Mouse (Mus musculus) heart, embryonic 16.5 days (tissue): Measurements from ENCODE around the gene Akap13. TPM values are rescaled to one million over a fixed set of nuclear protein-coding genes. Genes with fewer than 3 reads are reported as not detected.

Source experiments
- ATAC-seq: fragments of 200-750 bp; cut with Nextera tagmentation; replicated peaks from 2 replicates; pipeline ENCODE4 v1.8.0; 2017; ENCODE audit warnings: moderate number of reproducible peaks; ENCODE audit not compliant: insufficient read depth, low FRiP score; ENCODE audit errors: extremely low read depth
- H3K27ac ChIP-seq: fragments of 300-500 bp; sonication (generic); 2 replicates; pipeline ENCODE4 v1.5.1; 2014; ENCODE audit warnings: mild to moderate bottlenecking, low read length, control low read depth, moderate library complexity
- H3K27me3 ChIP-seq: fragments of 300-500 bp; sonication (generic); 2 replicates; pipeline ENCODE4 v1.6.1; 2014; ENCODE audit warnings: low read length, mixed read lengths; ENCODE audit not compliant: control insufficient read depth, insufficient read depth
- H3K36me3 ChIP-seq: fragments of 300-500 bp; sonication (generic); 2 replicates; pipeline ENCODE4 v1.6.1; 2014; ENCODE audit not compliant: control insufficient read depth, insufficient read depth
- H3K4me1 ChIP-seq: fragments of 300-500 bp; sonication (generic); 2 replicates; pipeline ENCODE4 v1.6.1; 2014; ENCODE audit warnings: low read length, mixed read lengths; ENCODE audit not compliant: control insufficient read depth, insufficient read depth
- H3K4me2 ChIP-seq: fragments of 300-500 bp; sonication (generic); 2 replicates; pipeline ENCODE4 v1.6.1; 2014; ENCODE audit warnings: low read depth, mild to moderate bottlenecking, control low read depth, low read length
- H3K4me3 ChIP-seq: fragments of 300-500 bp; sonication (generic); 2 replicates; pipeline ENCODE4 v1.5.1; 2014; ENCODE audit warnings: mild to moderate bottlenecking, control low read depth, low read length
- H3K9ac ChIP-seq: fragments of 300-500 bp; sonication (generic); 2 replicates; pipeline ENCODE4 v1.6.1; 2014; ENCODE audit warnings: low read length, control low read depth
- H3K9me3 ChIP-seq: fragments of 300-500 bp; sonication (generic); replicated peaks from 2 replicates; pipeline ENCODE4 v1.6.1; 2016; ENCODE audit warnings: low read length; ENCODE audit not compliant: control insufficient read depth
- WGBS: fragments of 180-500 bp; shearing (Covaris S2); extraction: QIAGEN DNeasy Blood & Tissue Kit; methylation state at CpG from one replicate; pipeline ENCODE4 v1.1.7; 2014; 5-methylcytosine and 5-hydroxymethylcytosine counted together
- polyA plus RNA-seq: library from polyadenylated mRNA; unstranded; fragments of >200 nt; fragmentation: Nextera tagmentation; extraction: Ambion mirVana; gene quantifications from 2 replicates; pipeline ENCODE4 v1.2.1, GENCODE M21; 2015

Gene Akap13
- polyA plus RNA-seq, 1 experiment from 2014 or later = 47.3 TPM

DNA sequence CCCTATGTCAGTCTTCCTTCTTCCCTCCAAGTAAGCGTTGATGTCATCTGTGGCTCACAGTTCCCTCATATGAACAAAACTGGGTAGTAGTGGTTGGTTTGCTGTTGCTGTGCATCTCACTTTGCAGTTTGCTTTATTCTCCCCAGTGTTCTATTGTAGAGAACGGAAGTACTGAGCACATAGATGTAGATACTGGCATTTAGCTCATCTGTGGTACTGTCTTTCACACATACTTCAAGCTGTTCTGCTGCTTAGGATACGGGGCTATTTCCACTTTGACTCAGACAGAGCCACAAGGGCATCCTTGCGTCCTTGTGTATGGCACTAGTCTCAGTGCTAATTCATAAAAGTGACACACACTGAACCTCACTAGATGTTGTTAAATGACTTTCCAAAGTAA, 259.7 kb downstream of the Akap13 start:
- H3K9me3 ChIP-seq = no peaks in the 10 kb centered on the region
- H3K9ac ChIP-seq = no peak overlapping the region
- no peak for ATAC-seq
- 83% methylated on average over 4 of the region's 4 CpGs for WGBS
- H3K4me2 ChIP-seq = no peak overlapping the region
- H3K27ac ChIP-seq = peak overlapping the region; percentile 92
- no peak overlapping the region for H3K4me3 ChIP-seq
- H3K27me3 ChIP-seq = no peaks in the 10 kb centered on the region
- peaks cover 23% of the 10 kb centered on the region for H3K4me1 ChIP-seq
- peaks cover 12% of the 10 kb centered on the region for H3K36me3 ChIP-seq

GRCm38 (mm10) chr7:75715939-75716338, 260.6 kb downstream of the Akap13 start:
- peak; percentile 71 for ATAC-seq
- H3K4me1 ChIP-seq = peaks cover 23% of the 10 kb centered on the region

DNA sequence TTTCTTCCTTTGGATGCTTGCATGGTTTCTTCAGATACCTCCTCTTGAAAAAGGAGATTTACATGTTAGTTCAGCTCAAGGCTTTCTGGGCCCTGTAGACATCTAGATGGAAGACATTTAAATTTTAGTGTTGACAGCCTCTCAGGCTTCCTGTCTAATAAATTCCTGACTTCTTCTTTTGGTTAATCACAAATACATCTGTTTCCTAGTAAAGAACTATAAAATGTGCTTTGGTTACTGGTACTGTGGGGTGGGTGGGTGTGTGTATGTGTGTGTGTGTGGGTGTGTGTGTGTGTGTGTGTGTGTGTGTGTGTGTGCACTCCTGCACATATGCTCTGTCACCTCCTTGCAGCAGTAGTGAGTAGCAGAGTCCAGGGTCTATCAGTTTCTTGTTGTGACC, 262.0 kb downstream of the Akap13 start:
- Histone ChIP-seq H3K27me3 (no peaks in the 10 kb centered on the region), H3K4me2 (no peak overlapping the region), H3K9ac (no peak overlapping the region), H3K27ac (no peak overlapping the region), H3K4me1 (peaks cover 23% of the 10 kb centered on the region), H3K4me3 (no peak overlapping the region), H3K36me3 (peaks cover 23% of the 10 kb centered on the region), H3K9me3 (no peaks in the 10 kb centered on the region)
- ATAC-seq = no peak

More at GRCm38 (mm10) chr7:75715939-75716338, 260.6 kb downstream of the Akap13 start:
- no peaks in the 10 kb centered on the region for H3K27me3 ChIP-seq
- H3K4me3 ChIP-seq = no peak overlapping the region
- H3K4me2 ChIP-seq = no peak overlapping the region
- 22% methylated on average over 4 of the region's 4 CpGs for WGBS
- H3K9me3 ChIP-seq = no peaks in the 10 kb centered on the region
- peaks cover 19% of the 10 kb centered on the region for H3K36me3 ChIP-seq
- H3K27ac ChIP-seq = peak overlapping the region; percentile 92
- no peak overlapping the region for H3K9ac ChIP-seq

GRCm38 (mm10) chr7:75721302-75721701, 266.0 kb downstream of the Akap13 start:
- Histone ChIP-seq H3K4me2 (no peak overlapping the region), H3K27ac (no peak overlapping the region), H3K36me3 (peaks cover 46% of the 10 kb centered on the region), H3K27me3 (no peaks in the 10 kb centered on the region), H3K4me3 (no peak overlapping the region), H3K9me3 (no peaks in the 10 kb centered on the region), H3K9ac (no peak overlapping the region), H3K4me1 (no peaks in the 10 kb centered on the region; the same call in 1 of the 2 replicates)
- 96% methylated on average over 4 of the region's 4 CpGs for WGBS
- ATAC-seq = no peak

DNA sequence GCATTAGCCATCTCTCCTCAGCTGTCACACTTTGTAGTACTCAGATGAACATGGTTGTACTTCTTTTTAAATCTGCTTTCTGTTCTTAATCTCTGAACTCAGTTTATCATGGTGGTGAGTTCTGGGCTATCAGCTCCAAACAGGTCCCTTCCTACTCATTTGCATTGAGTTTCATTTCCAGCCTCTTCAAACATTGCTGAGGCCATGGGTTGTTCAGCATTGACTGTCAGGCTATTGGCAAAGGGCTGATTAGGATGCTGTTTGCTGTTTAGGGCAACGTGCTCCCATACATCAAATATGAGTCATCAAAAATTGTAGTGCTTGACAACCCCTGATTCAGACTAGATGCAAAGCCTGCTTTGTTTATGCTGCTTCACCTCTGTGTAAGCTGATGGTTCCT, 268.7 kb downstream of the Akap13 start:
- WGBS = 91% methylated on average over 1 of the region's 1 CpGs
- H3K4me2 ChIP-seq = no peak overlapping the region
- no peak overlapping the region for H3K4me3 ChIP-seq
- ATAC-seq = no peak
- no peaks in the 10 kb centered on the region for H3K4me1 ChIP-seq
- H3K27me3 ChIP-seq = no peaks in the 10 kb centered on the region
- no peaks in the 10 kb centered on the region for H3K9me3 ChIP-seq
- peaks cover 61% of the 10 kb centered on the region for H3K36me3 ChIP-seq
- no peak overlapping the region for H3K9ac ChIP-seq
- H3K27ac ChIP-seq = no peak overlapping the region

- H3K4me2 ChIP-seq = no peak overlapping the region
These were observed 270.6 kb downstream of the Akap13 start for GRCm38 (mm10) chr7:75725899-75726298.

GRCm38 (mm10) chr7:75726867-75727266, 271.5 kb downstream of the Akap13 start:
- H3K27ac ChIP-seq = no peak overlapping the region
- H3K9ac ChIP-seq = no peak overlapping the region
- peaks cover 6% of the 10 kb centered on the region for H3K4me1 ChIP-seq
- peaks cover 68% of the 10 kb centered on the region for H3K36me3 ChIP-seq
- H3K4me3 ChIP-seq = no peak overlapping the region
- ATAC-seq = no peak
- H3K9me3 ChIP-seq = no peaks in the 10 kb centered on the region
- 88% methylated on average over 9 of the region's 9 CpGs for whole genome bisulfite sequencing
- no peaks in the 10 kb centered on the region for H3K27me3 ChIP-seq
- H3K4me2 ChIP-seq = no peak overlapping the region

More at GRCm38 (mm10) chr7:75725899-75726298, 270.6 kb downstream of the Akap13 start:
- Histone ChIP-seq H3K36me3 (peaks cover 66% of the 10 kb centered on the region), H3K27ac (no peak overlapping the region), H3K9ac (no peak overlapping the region), H3K27me3 (no peaks in the 10 kb centered on the region), H3K9me3 (no peaks in the 10 kb centered on the region), H3K4me1 (no peaks in the 10 kb centered on the region), H3K4me3 (no peak overlapping the region)
- ATAC-seq = no peak
- WGBS = 82% methylated on average over 6 of the region's 6 CpGs

DNA sequence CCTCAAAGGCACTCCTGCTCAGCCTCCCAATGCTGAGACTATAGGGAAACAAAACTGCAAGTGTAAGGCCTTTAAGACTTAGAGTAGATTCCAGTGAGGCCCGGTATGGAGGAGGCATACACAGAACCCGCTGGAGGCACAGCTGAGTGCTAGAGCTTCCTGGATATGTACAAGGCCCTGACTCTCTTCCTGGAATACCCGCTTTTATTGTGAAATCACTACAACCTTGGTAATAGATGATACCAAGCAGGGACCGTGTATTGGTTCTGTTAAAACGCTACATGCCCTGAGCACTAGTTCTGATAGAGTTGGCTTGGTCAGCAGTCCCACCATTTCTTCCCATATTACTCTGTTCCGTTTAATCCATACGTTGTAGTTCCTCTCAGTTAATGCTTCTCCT, 274.3 kb downstream of the Akap13 start:
- peaks cover 8% of the 10 kb centered on the region for H3K4me1 ChIP-seq
- H3K9ac ChIP-seq = no peak overlapping the region
- H3K9me3 ChIP-seq = no peaks in the 10 kb centered on the region
- WGBS = 93% methylated on average over 7 of the region's 7 CpGs
- H3K36me3 ChIP-seq = peaks cover 60% of the 10 kb centered on the region
- H3K4me2 ChIP-seq = no peak overlapping the region
- H3K4me3 ChIP-seq = no peak overlapping the region
- H3K27ac ChIP-seq = no peak overlapping the region
- no peaks in the 10 kb centered on the region for H3K27me3 ChIP-seq
- ATAC-seq = no peak

DNA sequence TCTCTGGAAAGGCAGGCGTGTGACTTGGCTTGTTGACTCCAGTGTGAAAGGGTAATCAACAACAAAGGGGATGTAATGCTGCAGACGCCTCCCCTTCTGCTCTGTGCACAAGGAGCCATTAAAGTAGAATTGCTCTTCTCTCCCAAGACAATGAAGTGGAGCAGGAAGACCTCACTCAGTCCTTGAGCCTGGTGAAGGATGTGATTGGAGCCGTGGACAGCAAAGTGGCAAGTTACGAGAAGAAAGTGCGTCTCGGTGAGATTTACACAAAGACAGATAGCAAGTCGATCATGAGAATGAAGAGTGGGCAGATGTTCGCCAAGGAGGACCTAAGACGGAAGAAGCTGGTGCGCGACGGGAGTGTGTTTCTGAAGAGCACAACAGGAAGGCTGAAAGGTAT, 274.9 kb downstream of the Akap13 start:
- peaks cover 60% of the 10 kb centered on the region for H3K36me3 ChIP-seq

More for the DNA sequence above, 274.9 kb downstream of the Akap13 start:
- Histone ChIP-seq H3K27ac (no peak overlapping the region), H3K4me2 (no peak overlapping the region), H3K9ac (no peak overlapping the region), H3K4me1 (peaks cover 8% of the 10 kb centered on the region), H3K27me3 (no peaks in the 10 kb centered on the region), H3K4me3 (no peak overlapping the region), H3K9me3 (no peaks in the 10 kb centered on the region)
- WGBS = 85% methylated on average over 12 of the region's 12 CpGs
- ATAC-seq = no peak
